Mouse (Mus musculus) cerebellum, adult 2 months (tissue): ENCODE results near the gene Pdcd2l. TPM values are rescaled to one million over a fixed set of nuclear protein-coding genes. Genes with fewer than 3 reads are reported as not detected.

Experiments used
- DNase-seq, 2 experiments: peaks; one replicate each; pipeline ENCODE4 v3.0.0; 2021
- H3K27ac ChIP-seq: fragments of 200-500 bp; 2 replicates; pipeline ENCODE4 v1.5.1; 2012; ENCODE audit warnings: low read length, control low read depth, inconsistent platforms; ENCODE audit not compliant: insufficient read depth
- H3K27me3 ChIP-seq: fragments of 200-500 bp; 2 replicates; pipeline ENCODE4 v1.6.1; 2012; ENCODE audit warnings: inconsistent platforms, mild to moderate bottlenecking, low read length, moderate library complexity; ENCODE audit not compliant: control insufficient read depth, insufficient read depth
- H3K4me1 ChIP-seq: fragments of 200-500 bp; 2 replicates; pipeline ENCODE4 v1.6.1; 2011; ENCODE audit warnings: low read length; ENCODE audit not compliant: control insufficient read depth, insufficient read depth
- H3K4me3 ChIP-seq: fragments of 200-500 bp; replicated peaks from 2 replicates; pipeline ENCODE3; 2011; ENCODE audit warnings: mild to moderate bottlenecking, low read depth, low read length, control low read depth; ENCODE audit not compliant: insufficient read depth
- CTCF ChIP-seq: fragments of 200-500 bp; IDR thresholded peaks from 2 replicates; pipeline ENCODE4 v1.5.1; 2011; ENCODE audit warnings: low read depth, mild to moderate bottlenecking, control low read depth, low read length, moderate library complexity, borderline replicate concordance; ENCODE audit not compliant: insufficient read depth
- POLR2A ChIP-seq: fragments of 200-500 bp; IDR thresholded peaks from 2 replicates; pipeline ENCODE4 v1.6.1; 2011; ENCODE audit warnings: low read length, control low read depth, borderline replicate concordance; ENCODE audit not compliant: insufficient read depth
- WGBS: fragments of 180-500 bp; shearing (Covaris S2); methylation state at CpG from one replicate; pipeline ENCODE4 v1.1.7; 2018; 5-methylcytosine and 5-hydroxymethylcytosine counted together
- polyA plus RNA-seq: library from polyadenylated mRNA; depleted of rRNA; stranded (reverse); fragments of >200 nt; gene quantifications from 2 replicates; pipeline ENCODE4 v1.2.3, GENCODE M21; 2012; rRNA removed

Gene Pdcd2l
- polyA plus RNA-seq = 40.0 and 41.8 TPM in 2 replicates

DNA sequence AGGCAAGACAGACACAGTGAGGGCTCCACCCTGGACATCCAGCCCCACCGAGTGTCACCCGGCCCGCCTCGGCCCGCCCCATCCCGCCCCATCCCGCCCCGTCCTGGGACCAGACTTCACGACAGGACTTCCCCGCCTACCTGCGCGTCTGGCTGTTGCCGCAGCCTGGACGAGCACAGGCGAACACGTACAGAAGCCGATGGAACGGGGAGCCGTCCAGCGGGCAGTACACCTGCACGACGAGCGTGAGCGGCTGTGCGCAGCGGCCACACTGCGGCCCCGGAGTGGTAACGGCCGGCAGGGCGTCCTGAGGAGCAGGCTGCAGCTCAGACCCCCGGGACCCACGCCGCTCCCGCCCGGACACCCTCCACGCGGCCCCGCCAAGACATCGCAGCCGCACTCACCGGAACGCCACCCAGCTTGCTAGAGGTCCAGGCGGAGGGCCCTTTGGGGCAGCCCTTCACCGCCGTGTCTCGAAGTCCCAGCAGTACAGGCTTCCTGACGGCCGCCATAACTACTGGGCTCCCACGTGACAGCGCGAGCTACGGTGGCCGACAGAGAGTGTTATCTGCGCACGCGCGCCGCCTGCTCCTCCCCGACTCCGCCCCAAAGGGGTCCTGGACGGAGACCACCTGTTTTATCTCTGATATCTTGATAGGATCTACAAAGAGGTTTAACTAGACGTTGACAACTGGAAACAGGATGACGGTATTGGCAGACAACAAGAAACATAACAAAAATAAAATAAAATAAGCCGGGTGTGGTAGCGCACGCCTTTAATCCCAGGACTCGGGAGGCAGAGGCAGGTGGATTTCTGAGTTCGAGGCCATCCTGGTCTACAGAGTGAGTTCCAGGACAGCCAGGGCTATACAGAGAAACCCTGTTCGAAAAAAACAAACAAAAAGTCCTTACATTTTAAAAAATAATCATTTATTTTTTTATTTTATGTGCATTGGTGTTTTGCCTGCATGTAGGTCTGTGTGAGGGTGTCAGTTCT lies at the start of gene Pdcd2l:
TSS of gene Pdcd2l (minus strand) at position 530 of the 997 bp plus-strand sequence.
- peak; percentile 91 to 94 for DNase-seq
- WGBS = 2% methylated on average over 70 of the region's 70 CpGs
- H3K27me3 ChIP-seq = no peaks in the 10 kb centered on the region
- no peak within 1 kb of the TSS for H3K27ac ChIP-seq
- H3K4me3 ChIP-seq = peak within 1 kb of the TSS; percentile 78
- H3K4me1 ChIP-seq = peaks cover 3% of the 10 kb centered on the region; the same call in 1 of the 2 replicates
- no peak for TF ChIP-seq CTCF
- peak; percentile 72; the same call in 1 of the 2 replicates for TF ChIP-seq POLR2A

GRCm38 (mm10) chr7:34242176-34242575 lies 45.7 kb upstream of the Pdcd2l start:
- TF ChIP-seq POLR2A (no peak), CTCF (peak; percentile 12; the same call in 1 of the 2 replicates)
- Histone ChIP-seq H3K27me3 (no peaks in the 10 kb centered on the region), H3K4me1 (peaks cover 4% of the 10 kb centered on the region), H3K4me3 (no peak overlapping the region), H3K27ac (peak overlapping the region; percentile 26; the same call in 1 of the 2 replicates)
- 7% methylated on average over 11 of the region's 11 CpGs for WGBS
- peak; percentile 80 to 84 for DNase-seq

GRCm38 (mm10) chr7:34238086-34238485 lies 41.6 kb upstream of the Pdcd2l start:
- H3K27ac ChIP-seq = peak overlapping the region; percentile 35
- peaks cover 4% of the 10 kb centered on the region for H3K4me1 ChIP-seq
- no peak for DNase-seq
- 44% methylated on average over 5 of the region's 5 CpGs for WGBS
- no peak for TF ChIP-seq POLR2A
- no peak for TF ChIP-seq CTCF
- H3K27me3 ChIP-seq = no peaks in the 10 kb centered on the region
- H3K4me3 ChIP-seq = no peak overlapping the region

- H3K27me3 ChIP-seq = no peaks in the 10 kb centered on the region
- no peak for TF ChIP-seq CTCF
- no peak for TF ChIP-seq POLR2A
- DNase-seq = no peak
- no peak overlapping the region for H3K27ac ChIP-seq
- H3K4me3 ChIP-seq = no peak overlapping the region
- 84% methylated on average over 5 of the region's 5 CpGs for WGBS
- H3K4me1 ChIP-seq = peaks cover 4% of the 10 kb centered on the region
Measured at GRCm38 (mm10) chr7:34235602-34236001, 39.1 kb upstream of the Pdcd2l start.

GRCm38 (mm10) chr7:34234610-34235561 lies 38.4 kb upstream of the Pdcd2l start:
- TF ChIP-seq POLR2A = no peak
- no peak for TF ChIP-seq CTCF
- WGBS = 2% methylated on average over 17 of the region's 17 CpGs
- Histone ChIP-seq H3K4me1 (peaks cover 4% of the 10 kb centered on the region), H3K27me3 (no peaks in the 10 kb centered on the region), H3K27ac (peak overlapping the region; percentile 23), H3K4me3 (peak overlapping the region; percentile 63)
- no peak for DNase-seq

- Histone ChIP-seq H3K4me3 (peak overlapping the region; percentile 65), H3K4me1 (peaks cover 4% of the 10 kb centered on the region), H3K27ac (peak overlapping the region; percentile 93), H3K27me3 (no peaks in the 10 kb centered on the region)
- TF ChIP-seq POLR2A = peak; percentile 63
- no peak for TF ChIP-seq CTCF
- under 1% methylated on average over 46 of the region's 46 CpGs for WGBS
- peak; percentile 100 for DNase-seq
Measured at GRCm38 (mm10) chr7:34233909-34234609, 37.6 kb upstream of the Pdcd2l start.
